Mouse (Mus musculus) mouse trophoblast stem cell (cell line): ENCODE data around the gene Ipo11.

ENCODE experiments used
- in situ Hi-C, 2 experiments: fragments of 300-500 bp; cut with MseI, MboI; formaldehyde crosslinking; loops; 2 replicates in 1 of 2; 3 replicates in 1 of 2; pipeline ENCODE4 v1.15.1; 2025

Ipo11 gene

DNA sequence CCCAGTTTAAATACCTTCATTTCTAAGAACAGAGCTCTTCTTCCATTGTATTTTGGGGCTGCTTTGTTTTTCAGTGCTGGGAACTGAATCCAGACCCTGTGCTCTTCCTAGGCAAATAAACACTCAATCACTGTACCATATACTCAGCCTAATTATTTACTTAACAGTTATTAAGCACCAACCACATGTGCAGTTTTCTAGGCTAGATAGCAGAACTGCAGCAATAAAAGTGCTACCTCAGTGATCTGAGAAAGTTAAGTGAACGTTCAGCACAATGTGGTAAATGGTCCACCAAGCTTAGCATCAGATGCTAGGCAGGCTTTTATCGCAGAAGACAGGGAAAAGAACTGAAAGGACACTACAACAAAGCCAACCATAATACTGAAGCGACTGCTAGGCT lies 32.1 kb downstream of the Ipo11 start:
- in situ Hi-C loops, result no loop called here

DNA sequence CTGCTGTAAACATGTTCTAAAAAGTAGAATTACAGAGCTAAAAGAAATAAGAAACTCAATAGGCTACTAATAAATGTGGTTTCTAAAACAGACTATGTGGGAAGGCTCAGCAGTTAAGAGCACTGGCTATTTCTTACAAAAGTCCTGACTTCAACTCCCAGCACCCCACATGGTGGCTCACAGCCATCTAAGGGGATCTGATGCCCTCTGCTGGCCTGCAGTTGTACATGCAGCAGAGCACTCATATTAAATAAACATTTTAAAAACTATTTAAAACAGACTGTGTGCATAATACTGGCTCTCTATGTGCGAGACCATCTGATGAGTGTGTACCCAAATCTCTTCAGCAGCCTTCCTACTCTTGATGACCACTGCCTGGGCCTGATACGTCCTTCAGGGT lies 42.5 kb downstream of the Ipo11 start:
- in situ Hi-C loops, result no loop called here

DNA sequence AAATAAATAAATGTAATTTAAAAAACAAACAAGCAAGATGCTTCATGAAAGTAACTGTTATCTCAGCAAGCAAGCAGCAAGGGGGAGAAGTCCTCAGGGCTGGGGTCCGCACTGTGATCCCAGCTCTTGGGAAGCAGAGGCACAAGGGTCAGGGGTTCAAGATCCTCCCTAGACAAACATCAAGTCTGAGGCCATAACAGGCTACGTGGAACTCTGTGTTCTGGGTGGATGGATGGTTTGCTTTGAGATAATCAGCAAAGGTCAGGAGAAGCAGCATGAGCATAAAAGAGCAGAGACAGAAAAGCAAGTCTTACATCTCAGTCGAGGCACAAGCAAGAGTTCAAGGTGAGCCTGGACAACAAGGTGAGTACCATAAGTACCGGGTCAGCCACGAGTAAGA lies 43.1 kb downstream of the Ipo11 start:
- in situ Hi-C loops, result no loop called here

DNA sequence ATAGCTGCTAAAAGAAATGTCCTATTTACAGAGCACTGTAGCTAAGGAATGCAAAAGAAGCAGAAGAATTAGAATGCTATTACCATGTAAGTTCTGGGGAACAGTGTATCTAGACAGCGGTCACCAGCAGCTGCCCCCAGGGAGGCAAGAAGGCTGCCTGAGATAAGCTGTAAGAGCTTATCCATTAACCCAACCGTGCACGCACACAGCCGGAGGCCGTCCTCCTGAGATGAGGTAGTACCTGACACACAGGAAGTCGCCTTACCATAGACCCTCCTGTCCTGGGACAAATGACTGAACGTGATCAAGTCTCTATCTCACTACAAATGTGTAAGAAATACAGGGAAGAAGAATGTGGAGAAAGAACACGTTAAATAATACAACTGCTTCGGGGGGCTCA lies 43.6 kb downstream of the Ipo11 start:
- in situ Hi-C loops, result no loop called here

DNA sequence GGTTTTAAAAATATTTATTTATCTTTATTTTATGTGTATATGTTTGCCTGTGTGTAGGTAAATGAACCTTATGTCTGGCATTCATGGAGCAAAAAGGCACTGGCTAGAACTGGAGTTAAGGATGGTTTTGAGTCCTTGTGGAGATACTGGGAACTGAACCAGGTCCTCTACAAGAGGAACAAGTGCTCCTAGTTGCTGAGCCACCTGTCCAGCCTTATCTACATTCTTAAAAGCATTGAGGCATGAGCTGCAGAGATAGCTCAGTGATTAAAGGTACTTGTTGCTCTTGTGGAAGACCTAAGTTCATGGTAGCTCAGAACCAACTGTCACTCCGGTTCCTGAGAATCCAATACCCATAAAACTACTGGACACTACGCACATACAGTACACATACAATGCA lies 49.4 kb downstream of the Ipo11 start:
- in situ Hi-C loops, result no loop called here

DNA sequence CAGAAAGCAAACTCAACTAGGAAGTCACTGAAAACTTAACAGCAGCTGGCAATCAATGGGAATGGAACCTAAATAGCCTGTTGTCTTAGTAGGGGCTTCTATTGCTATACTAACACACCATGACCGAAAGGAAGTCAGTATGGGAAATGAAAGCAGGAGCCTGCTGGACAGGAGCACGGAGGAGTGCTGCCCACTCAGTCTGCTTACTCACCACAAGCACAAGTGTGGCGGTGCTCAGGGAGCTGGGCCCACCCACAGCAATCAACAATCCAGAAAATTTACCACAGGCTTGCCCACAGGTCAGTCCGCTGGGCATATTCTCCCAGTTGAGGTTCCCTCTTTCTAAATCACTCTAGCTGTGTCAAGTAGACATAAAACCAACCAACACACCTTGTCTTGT lies 52.5 kb downstream of the Ipo11 start:
- in situ Hi-C loops, result no loop called here

DNA sequence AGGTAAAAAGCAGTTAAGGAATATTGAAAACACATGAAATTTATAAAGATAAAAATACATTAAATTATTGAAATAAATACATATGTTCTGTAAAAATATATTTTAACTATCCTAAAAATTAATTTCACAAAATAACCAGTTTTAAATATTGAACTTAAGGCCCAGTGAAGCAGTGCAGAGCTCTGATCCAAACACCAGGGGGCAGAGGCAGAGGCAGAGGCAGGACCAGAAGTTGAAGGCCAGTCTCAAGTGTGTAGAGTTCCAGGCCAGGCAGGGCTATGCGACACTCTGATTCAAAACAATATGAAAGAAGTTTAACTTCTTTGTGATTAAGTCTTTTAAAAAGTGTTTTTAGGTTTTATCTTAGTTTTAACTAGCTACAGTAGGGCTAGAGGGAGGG lies 60.5 kb downstream of the Ipo11 start:
- in situ Hi-C loops, result no loop called here

DNA sequence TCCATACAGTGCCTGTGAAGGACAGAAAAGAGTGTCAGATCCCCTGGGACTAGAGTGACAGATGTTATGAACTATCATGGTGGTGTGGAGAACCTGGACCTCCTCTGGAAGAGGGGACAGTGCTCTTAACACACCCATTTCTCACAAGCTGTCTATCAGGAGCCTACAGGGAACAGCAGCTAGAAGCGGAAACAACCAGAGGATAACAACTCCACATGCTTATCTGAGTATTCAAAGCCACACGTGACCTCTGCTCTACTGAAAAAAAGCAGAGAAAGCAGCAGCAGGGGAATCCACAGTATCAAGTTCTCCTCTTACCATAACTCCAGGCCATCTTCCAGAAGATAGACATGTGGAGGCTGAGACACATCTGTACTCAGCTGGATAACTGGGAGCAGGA lies 71.2 kb downstream of the Ipo11 start:
- in situ Hi-C loops, result no loop called here

DNA sequence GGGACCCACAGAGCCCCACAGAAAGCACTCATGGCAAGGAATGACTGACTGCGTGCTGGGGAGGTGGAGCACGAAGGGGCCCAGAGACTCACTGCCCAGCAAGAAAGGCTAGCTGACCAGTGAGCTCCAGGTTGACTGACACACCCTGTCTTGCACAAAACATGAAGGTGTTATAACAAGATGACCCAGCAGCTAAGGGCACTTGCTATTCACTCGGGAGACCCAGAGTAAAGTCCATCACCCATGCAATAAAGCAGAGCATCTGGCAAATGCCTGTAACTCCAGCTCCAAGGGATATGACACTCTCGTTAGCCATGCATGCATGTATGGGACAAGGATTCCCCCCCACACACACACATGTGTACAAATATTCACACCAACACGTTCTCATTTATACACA lies 78.0 kb downstream of the Ipo11 start:
- in situ Hi-C loops, result no loop called here

DNA sequence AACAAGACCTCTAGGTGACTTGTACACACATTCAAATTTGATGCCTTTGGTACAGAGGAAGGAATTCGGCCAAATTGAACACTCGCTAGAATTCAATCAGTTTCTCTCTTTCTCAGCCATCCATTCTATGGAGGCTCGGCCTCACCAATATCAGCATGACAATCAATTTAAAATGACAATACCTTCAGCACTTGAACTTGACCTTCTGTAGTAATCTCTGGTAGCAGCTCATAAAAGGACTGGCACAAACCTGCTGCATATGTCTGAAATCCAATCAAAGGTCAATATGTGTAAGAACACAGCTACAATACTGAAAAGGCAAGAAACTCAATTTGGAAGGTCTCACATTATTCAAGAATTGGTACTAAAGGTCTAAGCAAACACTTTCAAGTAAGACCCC lies 80.2 kb downstream of the Ipo11 start:
- in situ Hi-C loops, result no loop called here

DNA sequence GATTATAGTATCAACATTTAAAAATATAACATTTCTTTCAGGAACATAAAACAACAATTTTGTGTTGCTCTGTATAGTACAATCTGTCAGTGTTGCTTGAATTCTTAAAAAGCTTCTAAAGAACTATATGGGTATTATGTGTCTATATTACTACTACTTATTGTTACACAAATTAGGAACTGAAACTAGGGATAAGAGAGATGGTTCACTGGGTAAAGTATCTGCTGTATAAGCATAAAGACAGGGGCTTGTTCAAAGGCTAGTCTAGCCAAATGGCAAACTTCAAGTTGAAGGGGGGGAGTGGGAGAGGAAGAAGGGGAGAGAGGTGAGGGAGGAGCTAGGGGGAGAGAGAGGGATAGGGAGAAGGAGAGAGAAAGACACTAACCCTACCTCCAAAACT lies 89.2 kb downstream of the Ipo11 start:
- in situ Hi-C loops, result no loop called here

DNA sequence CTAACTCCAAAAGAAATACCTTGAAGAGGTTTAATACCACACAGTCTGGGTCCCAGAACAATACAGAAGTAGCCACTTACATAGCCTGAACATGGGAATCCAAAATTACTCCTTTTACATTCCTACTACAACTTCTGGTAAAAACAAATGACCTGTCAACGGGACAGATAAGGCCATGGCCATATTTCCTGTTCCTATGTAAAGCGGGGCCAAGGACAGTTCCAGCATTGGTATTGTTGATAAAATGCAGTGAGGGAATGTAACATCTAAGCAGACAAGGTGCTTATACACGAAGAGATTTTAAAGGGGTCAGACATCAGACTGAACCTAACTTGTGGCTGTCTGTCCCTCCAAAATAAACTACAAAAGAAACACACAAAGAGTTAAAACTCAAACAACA lies 91.8 kb downstream of the Ipo11 start:
- in situ Hi-C loops, result no loop called here

DNA sequence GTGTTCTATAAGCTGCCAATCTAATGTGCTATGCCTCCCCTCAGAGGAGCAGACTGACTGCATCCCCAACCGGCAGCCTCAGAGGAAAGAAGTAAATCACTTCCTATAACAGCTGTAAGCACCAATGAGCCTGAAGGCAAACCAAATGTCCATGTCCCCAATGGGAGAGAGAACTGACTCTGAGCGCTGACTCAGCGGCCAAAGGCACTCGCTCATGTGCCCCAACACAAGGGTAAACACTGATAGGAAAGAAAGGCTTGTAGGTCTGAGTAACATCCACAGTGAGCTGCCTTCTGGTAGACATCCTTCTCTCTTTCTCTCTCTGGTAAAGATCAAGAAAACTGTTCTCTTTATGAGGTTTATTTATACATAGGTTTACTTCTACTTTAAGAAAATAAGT lies 94.2 kb downstream of the Ipo11 start:
- in situ Hi-C loops, result no loop called here

DNA sequence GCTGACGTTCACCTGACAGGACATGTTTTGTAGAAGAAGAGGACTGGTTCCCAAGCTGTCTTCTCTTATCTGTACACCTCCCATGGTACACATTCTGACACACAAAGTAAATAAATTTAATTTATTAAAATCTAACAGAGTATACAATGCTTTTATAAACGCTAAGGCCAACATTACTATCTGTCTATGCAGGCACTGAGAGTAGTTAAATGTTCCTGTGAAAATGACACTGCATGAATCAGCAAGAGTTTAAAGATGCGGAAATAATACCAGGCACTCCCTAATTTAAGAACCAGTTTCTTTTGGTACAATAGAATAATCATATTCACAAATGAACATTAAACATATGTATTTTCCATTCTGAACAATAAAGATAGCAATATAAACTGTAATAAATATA lies 98.0 kb downstream of the Ipo11 start:
- in situ Hi-C loops, result no loop called here

DNA sequence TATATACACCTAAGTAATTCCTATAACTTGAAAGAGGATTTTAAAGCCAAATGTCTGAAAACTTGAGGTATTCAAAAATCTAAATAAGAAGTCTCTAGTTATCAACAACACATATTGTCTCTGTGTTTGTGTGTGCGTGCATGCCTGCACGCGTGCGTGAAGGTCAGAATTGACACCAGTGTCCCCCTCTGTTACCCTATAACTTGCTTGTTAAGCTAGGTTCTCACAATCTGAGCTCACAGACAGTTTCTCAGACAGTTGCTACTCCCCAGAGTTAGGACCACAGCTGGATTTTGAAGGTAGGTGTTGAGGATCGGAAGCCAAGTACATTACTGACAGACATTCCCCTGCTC lies 100.3 kb downstream of the Ipo11 start:
- in situ Hi-C loops, result no loop called here

DNA sequence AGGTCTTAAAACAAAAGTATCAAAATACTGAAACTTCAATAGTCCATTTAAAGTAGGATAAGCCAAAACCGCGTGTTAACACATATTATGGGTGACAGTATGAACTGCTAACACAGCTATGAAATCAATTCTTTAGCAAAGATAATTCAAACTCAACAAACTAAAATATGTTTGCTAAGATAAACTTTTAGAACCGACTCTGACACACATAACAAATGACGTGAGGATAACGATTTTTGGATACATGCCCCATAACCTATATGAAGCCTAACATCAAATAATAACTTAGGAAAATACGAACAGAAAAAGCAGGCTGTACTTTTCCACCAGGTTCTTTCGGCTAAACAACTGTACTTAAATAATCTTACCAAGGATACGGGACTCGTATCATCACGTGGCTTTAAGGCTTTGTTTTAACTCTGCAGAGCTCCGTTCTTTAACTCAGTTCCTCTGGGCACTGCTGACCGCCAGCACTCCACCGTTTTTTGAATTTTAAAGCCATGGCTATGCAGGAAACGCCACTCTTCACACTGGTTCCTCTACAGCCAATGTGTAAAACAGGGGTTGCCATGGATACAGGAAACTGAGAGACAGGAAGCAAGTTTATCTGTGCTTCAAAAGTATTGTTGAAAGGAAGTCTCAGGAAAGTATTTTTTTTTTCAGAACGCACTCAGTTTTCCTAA lies 100.8 kb downstream of the Ipo11 start:
- in situ Hi-C loops, result no loop called here

DNA sequence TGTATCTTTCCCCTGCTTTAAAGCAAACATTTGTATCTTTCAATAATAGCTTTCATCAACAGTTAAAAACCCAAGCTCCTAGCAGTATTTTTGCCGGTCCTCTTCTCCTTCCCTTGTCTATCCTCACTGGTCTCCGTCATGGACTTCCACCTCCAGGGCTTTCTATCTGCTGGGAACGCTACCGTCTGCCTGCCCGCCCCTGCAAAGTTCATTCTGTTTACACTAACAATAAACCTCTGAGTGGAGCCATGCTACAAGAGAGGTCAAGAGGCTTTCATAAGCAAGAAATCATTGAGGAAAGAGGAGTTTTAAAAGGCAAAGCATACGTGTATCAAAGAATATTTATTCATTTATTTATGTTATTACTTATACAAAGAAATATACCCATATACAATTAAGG lies 106.7 kb downstream of the Ipo11 start:
- in situ Hi-C loops, result no loop called here

DNA sequence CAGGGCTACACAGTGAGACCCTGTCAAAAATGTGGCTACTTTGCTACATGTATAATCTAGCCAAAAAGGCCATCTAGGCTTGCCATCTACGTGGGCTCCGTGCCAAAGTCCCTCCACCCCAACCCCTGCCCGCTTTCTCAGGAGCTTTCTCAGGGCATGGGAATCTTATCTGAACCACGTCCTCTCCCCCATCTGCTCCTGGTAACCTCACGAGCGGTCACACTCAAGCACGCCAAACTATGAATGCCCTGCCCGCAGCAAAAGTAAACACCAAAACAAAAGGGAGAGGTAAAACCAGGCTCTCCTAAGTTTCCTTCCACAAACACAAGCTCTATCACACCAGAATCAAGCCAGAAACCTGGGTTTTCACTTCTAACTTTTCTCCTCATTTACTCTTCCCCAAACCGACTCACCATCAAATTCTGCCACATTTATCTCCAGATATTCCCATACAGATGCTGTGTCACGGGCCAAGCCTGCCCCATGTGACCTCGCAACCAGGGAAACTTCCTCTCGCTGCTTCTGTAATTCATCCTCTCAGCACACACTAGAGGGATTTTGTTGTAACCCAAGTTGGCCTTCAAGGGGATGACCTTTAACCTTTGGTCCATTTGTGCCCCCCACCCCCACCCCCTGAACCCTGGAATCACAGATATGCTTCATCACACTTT lies 107.3 kb downstream of the Ipo11 start:
- in situ Hi-C loops, result no loop called here

DNA sequence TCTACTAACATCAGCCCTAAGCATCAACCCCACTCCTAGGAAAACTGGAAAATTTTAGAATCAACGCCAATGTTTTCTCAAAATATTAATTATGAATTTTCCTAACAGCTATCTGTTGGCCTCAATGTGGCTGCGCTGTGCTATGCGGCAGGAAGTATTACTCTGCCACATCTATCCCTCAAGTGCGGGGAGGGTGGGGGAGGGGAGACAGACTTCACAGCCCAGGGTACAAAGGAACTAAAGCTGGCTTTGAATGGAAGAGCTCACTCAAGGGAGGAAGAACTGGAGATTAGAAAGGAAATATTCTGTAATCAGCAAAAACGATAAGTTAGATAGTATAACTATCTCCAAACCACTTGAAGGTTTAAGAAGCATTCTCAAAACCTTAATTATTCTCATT lies 111.1 kb downstream of the Ipo11 start:
- in situ Hi-C loops, result no loop called here

DNA sequence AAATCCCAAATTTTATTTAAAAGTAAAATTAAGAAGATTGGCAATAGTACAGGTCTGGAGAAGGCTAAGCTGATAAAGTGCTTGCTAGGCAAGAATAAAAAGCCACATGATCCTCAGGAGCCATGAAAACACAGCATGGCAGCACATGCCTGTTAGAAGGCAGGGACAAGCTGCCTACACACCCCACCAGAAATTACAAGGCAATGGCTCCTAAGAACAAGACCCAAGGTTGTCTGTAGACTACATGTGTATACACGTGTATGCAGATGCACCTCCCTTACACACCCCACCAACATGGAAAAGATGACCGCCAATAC lies 112.9 kb downstream of the Ipo11 start:
- in situ Hi-C loops, result no loop called here

DNA sequence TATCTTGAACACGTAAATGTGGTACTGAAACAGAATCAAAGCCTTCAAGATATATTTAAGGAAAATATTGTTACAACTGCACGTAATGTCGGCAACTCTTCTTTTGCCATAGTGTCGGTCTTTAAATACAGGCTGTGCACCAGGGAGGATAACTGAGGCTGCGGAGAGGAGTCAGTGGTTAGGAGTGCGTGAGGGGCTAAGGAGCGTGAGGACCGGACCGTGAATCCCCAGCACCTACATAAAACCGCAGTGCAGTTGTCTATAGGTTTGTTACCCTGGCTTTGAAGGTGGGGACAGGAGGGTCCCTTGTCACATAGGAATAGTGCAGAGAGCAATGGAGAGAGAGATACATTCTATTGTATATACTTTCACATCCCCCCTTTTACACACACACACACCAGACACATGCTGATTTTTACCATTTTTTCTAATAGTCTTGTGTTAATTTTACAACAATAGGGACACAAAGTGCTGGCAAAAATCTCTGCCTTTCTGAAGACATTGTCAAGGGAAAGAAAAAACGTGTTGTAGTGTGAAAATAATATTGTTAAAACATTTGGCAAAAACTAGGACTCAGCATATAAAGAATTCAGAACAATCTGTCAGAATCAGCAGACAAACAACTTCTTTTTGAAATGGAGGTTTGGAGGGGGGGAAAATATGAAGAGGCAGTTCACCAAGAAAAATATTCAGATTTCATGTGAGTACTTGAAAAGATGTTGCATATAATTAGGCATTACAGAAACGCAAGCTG lies 113.5 kb downstream of the Ipo11 start:
- in situ Hi-C loops, result no loop called here

DNA sequence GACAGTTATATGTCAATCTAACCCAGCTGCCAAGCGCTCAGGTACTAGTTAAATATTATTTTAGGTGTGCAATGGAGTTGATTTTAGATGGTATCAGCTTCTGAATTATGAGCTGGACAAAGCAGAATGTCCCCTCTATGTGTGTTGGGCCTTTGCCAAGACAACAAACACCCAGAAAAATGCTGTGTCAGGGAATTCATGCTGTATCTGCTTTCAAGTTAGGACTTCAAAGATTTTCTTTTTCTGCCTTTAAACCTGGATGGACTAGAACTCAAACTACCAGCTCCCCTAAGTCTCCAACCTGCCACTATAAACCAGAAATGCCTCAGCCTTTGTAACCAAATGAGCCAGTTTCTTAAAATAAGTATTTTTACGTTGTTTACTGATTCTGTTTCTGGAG lies 116.6 kb downstream of the Ipo11 start:
- in situ Hi-C loops, result no loop called here

DNA sequence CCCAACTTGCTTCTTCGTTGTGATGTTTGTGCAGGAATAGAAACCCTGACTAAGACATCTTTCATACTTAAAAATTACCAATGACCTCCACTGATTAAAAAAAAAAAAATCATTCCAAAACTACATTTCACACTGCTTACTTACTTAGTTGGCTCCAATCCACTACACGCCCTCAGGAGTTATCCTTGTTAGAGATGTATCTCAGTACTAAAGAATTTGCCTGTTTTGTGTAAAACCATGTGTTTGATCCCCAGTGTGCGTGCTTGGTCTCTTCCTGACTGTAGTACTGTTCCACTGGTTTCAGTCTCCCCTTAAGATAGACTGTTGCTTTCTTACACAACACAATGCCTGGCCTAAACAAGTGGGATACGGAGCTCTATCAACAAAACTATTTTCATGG lies 117.0 kb downstream of the Ipo11 start:
- in situ Hi-C loops, result no loop called here
